Mouse (Mus musculus) heart, postnatal 0 days (tissue): ENCODE data around the gene Calr3. TPM values are rescaled to one million over a fixed set of nuclear protein-coding genes. Genes with fewer than 3 reads are reported as not detected.
A peak's percentile ranks its signal among the peaks of the same experiment; 100 is the strongest.

ENCODE experiments used
- ATAC-seq: fragments of 200-750 bp; cut with Nextera tagmentation; 2 replicates; pipeline ENCODE4 v1.8.0; 2017; ENCODE audit warnings: low read depth, moderate number of reproducible peaks, moderate library complexity; ENCODE audit not compliant: insufficient read depth
- DNase-seq: peaks from one replicate; pipeline ENCODE4 v3.0.0-alpha.2; 2016; ENCODE audit warnings: low spot score
- H3K27ac ChIP-seq: fragments of 300-500 bp; sonication (generic); 2 replicates; pipeline ENCODE4 v1.5.1; 2014; ENCODE audit warnings: low read depth, mild to moderate bottlenecking
- H3K27me3 ChIP-seq: fragments of 300-500 bp; sonication (generic); 2 replicates; pipeline ENCODE4 v1.6.1; 2014; ENCODE audit warnings: low read length, mixed read lengths; ENCODE audit not compliant: control insufficient read depth, insufficient read depth
- H3K36me3 ChIP-seq: fragments of 300-500 bp; sonication (generic); replicated peaks from 2 replicates; pipeline ENCODE4 v1.6.1; 2014; ENCODE audit warnings: low read length, mixed read lengths; ENCODE audit not compliant: control insufficient read depth, insufficient read depth
- H3K4me1 ChIP-seq: fragments of 300-500 bp; sonication (generic); 2 replicates; pipeline ENCODE4 v1.6.1; 2014; ENCODE audit warnings: antibody characterized with exemption; ENCODE audit not compliant: control insufficient read depth, insufficient read depth
- H3K4me2 ChIP-seq: fragments of 300-500 bp; sonication (generic); 2 replicates; pipeline ENCODE4 v1.6.1; 2014; ENCODE audit warnings: low read depth, mild to moderate bottlenecking, low read length, moderate library complexity
- H3K4me3 ChIP-seq: fragments of 300-500 bp; sonication (generic); 2 replicates; pipeline ENCODE4 v1.5.1; 2014; ENCODE audit warnings: low read depth, low read length
- H3K9ac ChIP-seq: fragments of 300-500 bp; sonication (generic); replicated peaks from 2 replicates; pipeline ENCODE4 v1.6.1; 2014; ENCODE audit warnings: low read depth, low read length, mixed read lengths
- H3K9me3 ChIP-seq: fragments of 300-500 bp; sonication (generic); replicated peaks from 2 replicates; pipeline ENCODE4 v1.6.1; 2016; ENCODE audit warnings: low read length; ENCODE audit not compliant: control insufficient read depth
- CTCF ChIP-seq: IDR thresholded peaks from 2 replicates; pipeline ENCODE4 v1.5.1; 2016; ENCODE audit warnings: antibody characterized with exemption, control low read depth, low read depth
- EP300 ChIP-seq: IDR thresholded peaks from 2 replicates; pipeline ENCODE4 v1.6.1; 2016; ENCODE audit warnings: antibody characterized with exemption, low read depth
- WGBS: fragments of 180-500 bp; shearing (Covaris S2); extraction: QIAGEN DNeasy Blood & Tissue Kit; methylation state at CpG from one replicate; pipeline ENCODE4 v1.1.7; 2014; 5-methylcytosine and 5-hydroxymethylcytosine counted together
- polyA plus RNA-seq: library from polyadenylated mRNA; unstranded; fragments of >200 nt; fragmentation: Nextera tagmentation; extraction: Ambion mirVana; gene quantifications from 2 replicates; pipeline ENCODE4 v1.2.1, GENCODE M21; 2015
- total RNA-seq: library from RNA; depleted of rRNA; stranded (reverse); fragments of >200 nt; gene quantifications from 2 replicates; pipeline ENCODE4 v1.2.3, GENCODE M21; 2014; ENCODE audit warnings: low replicate concordance

Gene Calr3
- total and polyA plus RNA-seq, 2 experiments from 2014 or later = 3.2 TPM; not detected in 1

- ATAC-seq (no peak), DNase-seq (no peak)
- Histone ChIP-seq H3K4me1 (no peaks in the 10 kb centered on the region), H3K9me3 (no peaks in the 10 kb centered on the region), H3K4me2 (no peak overlapping the region), H3K36me3 (peaks cover 51% of the 10 kb centered on the region), H3K27me3 (no peaks in the 10 kb centered on the region), H3K9ac (no peak overlapping the region), H3K27ac (no peak overlapping the region), H3K4me3 (no peak overlapping the region)
- 98% methylated on average over 2 of the region's 2 CpGs for WGBS
- TF ChIP-seq CTCF (no peak), EP300 (no peak)
These were observed 10.2 kb upstream of the Calr3 start for GRCm38 (mm10) chr8:72453904-72454303.

DNA sequence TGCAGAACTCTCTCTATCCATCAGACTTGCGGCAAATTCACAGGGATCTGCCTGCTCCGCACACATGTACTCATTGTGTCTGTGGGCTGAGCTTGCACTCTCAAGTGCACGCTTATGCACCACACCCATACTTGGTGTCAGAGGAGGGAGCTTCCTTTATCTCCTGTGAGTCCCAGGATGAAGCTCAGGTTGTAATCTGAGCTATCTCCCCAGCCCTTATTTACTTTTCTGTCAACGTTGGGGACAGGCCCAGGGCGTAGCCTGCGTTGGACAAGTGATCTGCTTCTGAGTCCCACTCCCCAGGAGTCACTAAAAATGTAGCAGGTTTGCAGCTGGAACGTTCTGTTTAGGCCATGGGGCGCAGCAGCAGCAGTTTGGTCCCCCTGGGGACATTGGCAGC is 7.8 kb upstream of the Calr3 start:
- 65% methylated on average over 8 of the region's 8 CpGs for WGBS

DNA sequence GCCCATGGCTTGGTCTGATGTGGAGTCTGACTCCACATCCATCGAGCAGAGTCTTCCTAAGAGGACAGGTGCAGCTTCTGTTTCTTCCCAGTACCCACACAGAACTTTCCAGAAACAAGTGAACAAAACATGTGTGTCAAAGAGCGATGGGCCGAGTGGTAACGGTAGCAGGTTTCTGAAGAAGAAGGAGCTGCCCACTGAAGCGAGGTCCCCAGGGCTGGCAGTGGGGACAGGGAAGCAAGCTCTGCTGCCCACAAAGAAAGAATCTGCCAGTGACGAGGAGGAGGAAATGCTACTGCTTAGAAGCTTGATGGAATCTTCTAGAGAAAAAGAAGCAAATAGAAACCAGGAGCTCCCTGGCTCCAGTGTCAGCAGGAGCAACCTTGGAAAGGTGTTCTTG is 1.4 kb upstream of the Calr3 start:
- peaks cover 12% of the 10 kb centered on the region for H3K36me3 ChIP-seq
- no peaks in the 10 kb centered on the region for H3K9me3 ChIP-seq
- no peak overlapping the region for H3K4me3 ChIP-seq
- H3K4me1 ChIP-seq = peaks cover 5% of the 10 kb centered on the region
- H3K9ac ChIP-seq = no peak overlapping the region
- DNase-seq = no peak
- no peaks in the 10 kb centered on the region for H3K27me3 ChIP-seq
- H3K4me2 ChIP-seq = no peak overlapping the region
- H3K27ac ChIP-seq = no peak overlapping the region
- 90% methylated on average over 6 of the region's 6 CpGs for WGBS
- TF ChIP-seq EP300 (no peak), CTCF (no peak)
- no peak for ATAC-seq

More for the DNA sequence above, 7.8 kb upstream of the Calr3 start:
- Histone ChIP-seq H3K4me1 (no peaks in the 10 kb centered on the region), H3K27me3 (no peaks in the 10 kb centered on the region), H3K36me3 (peaks cover 44% of the 10 kb centered on the region), H3K27ac (no peak overlapping the region), H3K9me3 (no peaks in the 10 kb centered on the region), H3K4me2 (no peak overlapping the region), H3K9ac (no peak overlapping the region), H3K4me3 (no peak overlapping the region)
- TF ChIP-seq CTCF = no peak
- TF ChIP-seq EP300 = no peak
- ATAC-seq = no peak
- no peak for DNase-seq

- Histone ChIP-seq H3K27ac (0 out of 2 replicates have a peak overlapping the region, but pooled peaks have one; percentile 7), H3K4me3 (peak overlapping the region; percentile 42), H3K9ac (peak overlapping the region; percentile 38), H3K4me2 (peak overlapping the region; percentile 48), H3K9me3 (no peaks in the 10 kb centered on the region), H3K27me3 (no peaks in the 10 kb centered on the region), H3K36me3 (peaks cover 1% of the 10 kb centered on the region; the same call in 1 of the 2 replicates), H3K4me1 (peaks cover 5% of the 10 kb centered on the region)
- no peak for DNase-seq
- TF ChIP-seq EP300 (no peak), CTCF (no peak)
- ATAC-seq = no peak
- 40% methylated on average over 6 of the region's 6 CpGs for WGBS
These were observed 302 bp upstream of the Calr3 start for GRCm38 (mm10) chr8:72443994-72444350.

- Histone ChIP-seq H3K9ac (no peak overlapping the region), H3K36me3 (no peaks in the 10 kb centered on the region), H3K9me3 (no peaks in the 10 kb centered on the region), H3K27me3 (no peaks in the 10 kb centered on the region), H3K27ac (no peak overlapping the region), H3K4me1 (peaks cover 9% of the 10 kb centered on the region), H3K4me2 (no peak overlapping the region), H3K4me3 (no peak overlapping the region)
- no peak for DNase-seq
- ATAC-seq = no peak
- TF ChIP-seq CTCF = no peak
- TF ChIP-seq EP300 = no peak
- 76% methylated on average over 8 of the region's 8 CpGs for WGBS
These were observed 5.2 kb downstream of the Calr3 start for GRCm38 (mm10) chr8:72438248-72439015.

DNA sequence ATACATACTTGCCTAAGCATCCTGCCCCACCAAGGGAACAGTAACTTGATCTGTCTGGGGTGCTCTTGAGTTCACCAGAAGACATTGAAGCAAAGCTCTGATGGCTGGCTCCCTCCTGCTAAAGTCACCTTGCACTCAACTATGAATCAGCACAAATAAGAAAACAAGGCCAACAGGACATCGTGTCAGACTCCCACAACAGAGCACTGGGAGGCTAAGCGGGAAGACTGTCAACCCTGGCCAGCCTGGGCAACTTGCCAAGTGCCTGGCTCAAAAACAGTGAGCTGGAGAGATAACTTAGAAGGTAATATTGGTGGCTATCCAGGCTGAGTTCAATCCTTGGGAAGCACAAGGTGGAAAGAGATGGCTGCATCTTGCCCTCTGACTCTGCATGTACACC is 8.7 kb downstream of the Calr3 start:
- Histone ChIP-seq H3K4me3 (no peak overlapping the region), H3K4me2 (no peak overlapping the region), H3K36me3 (no peaks in the 10 kb centered on the region), H3K9ac (no peak overlapping the region), H3K9me3 (no peaks in the 10 kb centered on the region), H3K27ac (peak overlapping the region; percentile 63), H3K4me1 (0 out of 2 replicates have a peak, but pooled peaks cover 6% of the 10 kb centered on the region), H3K27me3 (no peaks in the 10 kb centered on the region)
- DNase-seq = peak; percentile 52
- TF ChIP-seq EP300 = no peak
- no peak for TF ChIP-seq CTCF
- peak; percentile 87 for ATAC-seq
- 1% methylated on average over 2 of the region's 2 CpGs for WGBS
